Mouse (Mus musculus): ENCODE data around the gene Klf8. TPM values are rescaled to one million over a fixed set of nuclear protein-coding genes. Genes with fewer than 3 reads are reported as not detected.

Klf8 gene
- polyA plus RNA-seq, 1 experiment from 2014 or later = 0.16 TPM

DNA sequence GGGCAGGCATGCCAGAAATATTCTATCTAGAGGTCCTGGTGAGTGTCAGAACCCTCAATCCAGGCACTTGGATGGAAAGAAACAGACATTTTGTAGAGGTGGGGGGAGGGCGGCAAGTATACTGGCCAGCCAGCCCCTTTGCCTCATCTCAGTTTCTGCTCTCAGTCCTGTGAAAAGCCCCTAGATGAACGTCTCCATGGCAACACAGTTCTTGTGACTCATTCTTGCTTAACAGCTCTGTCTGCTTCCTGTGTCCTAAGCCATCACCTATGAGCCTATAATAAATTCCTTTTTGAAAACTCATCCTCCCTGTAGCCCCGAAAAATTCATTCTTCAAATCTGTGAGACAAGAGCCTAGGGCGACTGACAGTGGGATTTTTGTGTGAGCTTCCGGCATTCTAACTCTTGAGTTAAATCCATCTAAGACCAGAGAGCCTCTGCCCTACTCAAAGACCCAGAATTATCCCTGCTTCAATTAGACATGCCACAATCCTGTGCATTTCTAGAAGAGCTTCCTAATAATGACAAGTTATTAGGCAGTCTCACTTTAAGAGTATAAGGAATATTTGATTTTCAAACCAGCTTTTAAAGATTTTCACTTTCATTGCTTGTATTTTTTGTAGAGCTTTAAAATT is 196.5 kb downstream of the Klf8 start:
- no peak for DNase-seq (ENCODE audit: low spot score)

DNA sequence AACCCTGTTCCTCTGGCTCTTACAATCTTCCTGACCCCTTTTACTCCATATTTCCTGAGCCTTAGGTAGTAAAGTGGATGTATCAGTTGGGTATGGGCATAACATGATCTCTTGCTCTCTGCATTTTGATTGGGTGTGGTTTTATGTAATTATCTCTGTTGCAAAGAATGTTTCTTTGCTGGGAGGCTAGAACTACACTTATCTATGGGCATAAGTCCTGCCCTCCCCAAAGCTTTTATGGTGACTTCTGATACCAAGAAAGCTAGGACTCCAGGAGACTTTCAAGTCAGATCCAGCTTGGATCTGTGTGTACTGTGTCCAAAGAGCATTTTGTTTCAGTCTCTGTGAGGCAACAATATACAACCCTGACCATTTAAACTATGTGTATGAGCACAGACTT is 202.3 kb downstream of the Klf8 start:
- DNase-seq (ENCODE audit: low spot score) = no peak

DNA sequence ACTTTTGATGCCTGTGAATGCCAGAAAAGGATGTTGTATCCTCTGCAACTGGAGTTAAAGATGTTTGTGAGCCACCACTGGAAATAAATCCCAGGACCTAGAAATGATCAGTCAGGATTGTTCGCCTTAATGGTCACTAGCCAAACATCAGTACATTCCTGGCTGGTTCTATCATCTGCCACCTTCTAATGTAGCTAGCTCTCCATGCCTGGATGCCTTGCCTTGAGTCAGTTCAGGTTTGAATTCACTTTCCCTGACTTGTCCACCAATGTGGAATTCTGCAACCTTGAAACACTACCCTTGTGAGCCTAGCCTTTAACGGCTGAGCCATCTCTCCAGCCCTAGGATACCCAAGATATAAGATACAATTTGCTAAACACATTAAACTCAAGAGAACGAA is 202.8 kb downstream of the Klf8 start:
- DNase-seq (ENCODE audit: low spot score) = no peak

Other genes with a start within 250 kb of the Klf8 start
- gene Usp51, start 231.0 kb upstream of the Klf8 start, polyA plus RNA-seq (2015; fragmentation: Nextera tagmentation; extraction: Ambion mirVana) = 0.18 and 0.19 TPM in 2 replicates
- gene Mageh1, start 199.9 kb upstream of the Klf8 start, polyA plus RNA-seq (2015; fragmentation: Nextera tagmentation; extraction: Ambion mirVana) = 6.4 and 6.6 TPM in 2 replicates
- gene Foxr2, start 118.7 kb upstream of the Klf8 start, polyA plus RNA-seq (2015; fragmentation: Nextera tagmentation; extraction: Ambion mirVana) = not detected in 2 replicates
- gene Rragb, start 97.5 kb upstream of the Klf8 start, polyA plus RNA-seq (2015; fragmentation: Nextera tagmentation; extraction: Ambion mirVana) = 0.95 and 1.0 TPM in 2 replicates

All from thymus, postnatal 0 days (tissue).